Mouse (Mus musculus) hindbrain, embryonic 11.5 days (tissue): ENCODE data around the gene Tst. TPM values are rescaled to one million over a fixed set of nuclear protein-coding genes. Genes with fewer than 3 reads are reported as not detected.

Experiments
- ATAC-seq: fragments of 200-750 bp; cut with Nextera tagmentation; 2 replicates; pipeline ENCODE4 v1.8.0; 2017; ENCODE audit warnings: mild to moderate bottlenecking, moderate TSS enrichment, moderate library complexity; ENCODE audit not compliant: low FRiP score
- DNase-seq: peaks from one replicate; pipeline ENCODE4 v3.0.0-alpha.2; 2015; ENCODE audit warnings: low spot score
- H3K27ac ChIP-seq: fragments of 300-500 bp; sonication (generic); 2 replicates; pipeline ENCODE4 v1.5.1; 2014; ENCODE audit warnings: mild to moderate bottlenecking, low read depth, low read length
- H3K27me3 ChIP-seq: fragments of 300-500 bp; sonication (generic); 2 replicates; pipeline ENCODE4 v1.6.1; 2014; ENCODE audit warnings: mild to moderate bottlenecking, low read length, moderate library complexity, mixed read lengths; ENCODE audit not compliant: control insufficient read depth, insufficient read depth
- H3K36me3 ChIP-seq: fragments of 300-500 bp; sonication (generic); 2 replicates; pipeline ENCODE4 v1.6.1; 2014; ENCODE audit warnings: mild to moderate bottlenecking, low read length, moderate library complexity, mixed read lengths; ENCODE audit not compliant: control insufficient read depth, insufficient read depth
- H3K4me1 ChIP-seq: fragments of 300-500 bp; sonication (generic); replicated peaks from 2 replicates; pipeline ENCODE4 v1.6.1; 2014; ENCODE audit warnings: low read length, mixed read lengths; ENCODE audit not compliant: control insufficient read depth, insufficient read depth
- H3K4me2 ChIP-seq: fragments of 300-500 bp; sonication (generic); replicated peaks from 2 replicates; pipeline ENCODE4 v1.6.1; 2014; ENCODE audit warnings: mild to moderate bottlenecking, low read depth, low read length
- H3K4me3 ChIP-seq: fragments of 300-500 bp; sonication (generic); 2 replicates; pipeline ENCODE4 v1.5.1; 2014; ENCODE audit warnings: low read depth, low read length
- H3K9ac ChIP-seq: fragments of 300-500 bp; sonication (generic); 2 replicates; pipeline ENCODE4 v1.6.1; 2014; ENCODE audit warnings: low read depth, low read length
- H3K9me3 ChIP-seq: fragments of 300-500 bp; sonication (generic); 2 replicates; pipeline ENCODE4 v1.6.1; 2016; ENCODE audit warnings: low read length; ENCODE audit not compliant: control insufficient read depth
- WGBS: fragments of 180-500 bp; shearing (Covaris S2); extraction: QIAGEN DNeasy Blood & Tissue Kit; methylation state at CpG from one replicate; pipeline ENCODE4 v1.1.7; 2014; 5-methylcytosine and 5-hydroxymethylcytosine counted together
- polyA plus RNA-seq: library from polyadenylated mRNA; unstranded; fragments of >200 nt; fragmentation: Nextera tagmentation; extraction: Ambion mirVana; gene quantifications from 2 replicates; pipeline ENCODE4 v1.2.1, GENCODE M21; 2014

The Tst gene
- polyA plus RNA-seq, 1 experiment from 2014 or later: 8.5 TPM

- Histone ChIP-seq H3K27me3 (no peaks in the 10 kb centered on the region), H3K4me2 (no peak overlapping the region), H3K4me3 (no peak overlapping the region), H3K36me3 (no peaks in the 10 kb centered on the region), H3K4me1 (no peaks in the 10 kb centered on the region), H3K9me3 (no peaks in the 10 kb centered on the region), H3K9ac (no peak overlapping the region), H3K27ac (no peak overlapping the region)
- DNase-seq (no peak), ATAC-seq (no peak)
- 100% methylated on average over 1 of the region's 1 CpGs for WGBS
Measured at GRCm38 (mm10) chr15:78385564-78385963, 20.1 kb downstream of the Tst start.

- no peaks in the 10 kb centered on the region for H3K4me1 ChIP-seq
- no peaks in the 10 kb centered on the region for H3K27me3 ChIP-seq
- H3K9me3 ChIP-seq: no peaks in the 10 kb centered on the region
- H3K36me3 ChIP-seq: no peaks in the 10 kb centered on the region
- H3K4me2 ChIP-seq: no peak overlapping the region
- WGBS: 73% methylated on average over 7 of the region's 7 CpGs
- DNase-seq (no peak), ATAC-seq (no peak)
- H3K9ac ChIP-seq: no peak overlapping the region
- no peak overlapping the region for H3K27ac ChIP-seq
- H3K4me3 ChIP-seq: no peak overlapping the region
Measured at GRCm38 (mm10) chr15:78384220-78385116, 21.2 kb downstream of the Tst start.

- no peak overlapping the region for H3K27ac ChIP-seq
- no peak for DNase-seq
Measured at GRCm38 (mm10) chr15:78383450-78384219, 22.1 kb downstream of the Tst start.

GRCm38 (mm10) chr15:78382115-78382514 is 23.6 kb downstream of the Tst start:
- ATAC-seq (no peak), DNase-seq (no peak)
- WGBS: 98% methylated on average over 4 of the region's 4 CpGs

More at GRCm38 (mm10) chr15:78383450-78384219, 22.1 kb downstream of the Tst start:
- ATAC-seq: no peak
- no peaks in the 10 kb centered on the region for H3K27me3 ChIP-seq
- no peak overlapping the region for H3K9ac ChIP-seq
- H3K9me3 ChIP-seq: no peaks in the 10 kb centered on the region
- 86% methylated on average over 11 of the region's 11 CpGs for WGBS
- H3K4me2 ChIP-seq: no peak overlapping the region
- H3K4me1 ChIP-seq: no peaks in the 10 kb centered on the region
- no peaks in the 10 kb centered on the region for H3K36me3 ChIP-seq
- H3K4me3 ChIP-seq: no peak overlapping the region

GRCm38 (mm10) chr15:78380741-78381140 is 25.0 kb downstream of the Tst start:
- ATAC-seq: no peak
- WGBS: 82% methylated on average over 4 of the region's 4 CpGs
- Histone ChIP-seq H3K4me3 (no peak overlapping the region), H3K4me2 (no peak overlapping the region), H3K27ac (no peak overlapping the region), H3K36me3 (no peaks in the 10 kb centered on the region), H3K9ac (no peak overlapping the region), H3K9me3 (no peaks in the 10 kb centered on the region), H3K27me3 (no peaks in the 10 kb centered on the region), H3K4me1 (no peaks in the 10 kb centered on the region)
- DNase-seq: no peak

More at GRCm38 (mm10) chr15:78382115-78382514, 23.6 kb downstream of the Tst start:
- H3K9me3 ChIP-seq: no peaks in the 10 kb centered on the region
- H3K36me3 ChIP-seq: no peaks in the 10 kb centered on the region
- H3K27ac ChIP-seq: no peak overlapping the region
- H3K4me3 ChIP-seq: no peak overlapping the region
- H3K4me2 ChIP-seq: no peak overlapping the region
- no peaks in the 10 kb centered on the region for H3K27me3 ChIP-seq
- no peaks in the 10 kb centered on the region for H3K4me1 ChIP-seq
- no peak overlapping the region for H3K9ac ChIP-seq

- DNase-seq: no peak
- WGBS: 78% methylated on average over 2 of the region's 2 CpGs
Measured at GRCm38 (mm10) chr15:78380208-78380607, 25.5 kb downstream of the Tst start.

GRCm38 (mm10) chr15:78378556-78378955 is 27.2 kb downstream of the Tst start:
- no peak for DNase-seq
- WGBS: 83% methylated on average over 10 of the region's 10 CpGs
- no peak overlapping the region for H3K9ac ChIP-seq

More at GRCm38 (mm10) chr15:78380208-78380607, 25.5 kb downstream of the Tst start:
- H3K4me1 ChIP-seq: no peaks in the 10 kb centered on the region
- no peak overlapping the region for H3K9ac ChIP-seq
- no peak for ATAC-seq
- H3K36me3 ChIP-seq: no peaks in the 10 kb centered on the region
- no peak overlapping the region for H3K4me2 ChIP-seq
- H3K27me3 ChIP-seq: no peaks in the 10 kb centered on the region
- H3K27ac ChIP-seq: no peak overlapping the region
- no peak overlapping the region for H3K4me3 ChIP-seq
- no peaks in the 10 kb centered on the region for H3K9me3 ChIP-seq

GRCm38 (mm10) chr15:78377859-78378258 is 27.8 kb downstream of the Tst start:
- H3K9me3 ChIP-seq: no peaks in the 10 kb centered on the region
- DNase-seq (no peak), ATAC-seq (no peak)
- H3K27me3 ChIP-seq: no peaks in the 10 kb centered on the region
- WGBS: 87% methylated on average over 10 of the region's 10 CpGs
- no peaks in the 10 kb centered on the region for H3K36me3 ChIP-seq
- no peak overlapping the region for H3K4me2 ChIP-seq
- no peak overlapping the region for H3K4me3 ChIP-seq
- H3K9ac ChIP-seq: no peak overlapping the region
- no peaks in the 10 kb centered on the region for H3K4me1 ChIP-seq
- no peak overlapping the region for H3K27ac ChIP-seq

More at GRCm38 (mm10) chr15:78378556-78378955, 27.2 kb downstream of the Tst start:
- Histone ChIP-seq H3K4me1 (no peaks in the 10 kb centered on the region), H3K27ac (no peak overlapping the region), H3K9me3 (no peaks in the 10 kb centered on the region), H3K27me3 (no peaks in the 10 kb centered on the region), H3K4me3 (no peak overlapping the region), H3K4me2 (no peak overlapping the region), H3K36me3 (no peaks in the 10 kb centered on the region)
- no peak for ATAC-seq
